Mouse (Mus musculus): ENCODE data around the gene Tab2.
"Not testable (repeated sequence)": the region's sequence is repeated elsewhere in the genome, so short reads cannot be mapped to it uniquely, and the experiment has no call there.

The Tab2 gene

DNA sequence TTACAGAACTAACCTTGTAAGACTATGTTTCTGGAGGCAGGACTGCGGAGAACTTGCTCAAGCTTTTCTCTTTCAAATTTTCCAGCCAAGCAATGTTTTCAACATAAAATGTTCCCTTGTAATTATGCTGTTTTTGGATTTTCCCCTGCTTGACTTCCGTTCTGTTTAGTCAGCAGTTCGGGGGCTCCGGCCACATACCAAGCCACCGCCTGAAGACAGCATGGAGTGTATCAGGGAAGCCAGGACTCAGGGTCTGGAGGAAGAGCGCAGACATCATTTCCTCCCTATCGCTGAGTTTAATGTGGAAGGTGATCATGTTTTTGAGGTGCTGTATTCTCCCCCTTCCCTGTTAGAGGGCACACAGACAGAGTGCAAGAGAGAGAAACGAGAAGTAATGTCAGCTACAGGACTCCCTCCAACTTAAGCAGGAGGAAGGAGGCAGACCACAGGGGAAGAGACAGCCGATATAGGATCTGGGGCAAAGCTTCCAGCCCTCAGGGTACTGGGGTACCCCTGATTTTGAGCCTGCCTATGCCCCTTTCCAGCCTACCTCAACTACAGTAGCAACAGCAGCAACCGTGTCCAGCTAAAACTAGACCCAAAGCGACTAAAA lies 67.7 kb downstream of the Tab2 start:
- DNase-seq (ENCODE audit: low spot score) = no peak

DNA sequence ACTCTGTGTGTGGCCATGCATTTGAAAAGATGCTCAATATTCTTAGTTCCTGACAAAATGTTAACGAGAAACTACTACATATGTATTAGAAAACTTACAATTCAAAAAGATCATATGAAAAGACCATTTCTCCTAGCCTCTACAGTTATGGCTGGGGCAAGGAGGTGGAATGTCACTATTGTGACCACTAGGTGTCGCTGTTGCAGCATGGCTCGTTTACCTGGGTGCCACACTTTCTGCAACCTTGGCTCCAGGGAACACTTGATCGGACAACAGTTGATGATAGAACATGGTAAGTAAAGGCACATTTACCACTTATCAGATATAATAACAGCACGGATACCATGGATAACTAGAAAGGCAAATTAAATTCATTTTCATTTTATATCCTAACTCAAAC lies 72.5 kb downstream of the Tab2 start:
- DNase-seq (ENCODE audit: low spot score) = peak; percentile 79

DNA sequence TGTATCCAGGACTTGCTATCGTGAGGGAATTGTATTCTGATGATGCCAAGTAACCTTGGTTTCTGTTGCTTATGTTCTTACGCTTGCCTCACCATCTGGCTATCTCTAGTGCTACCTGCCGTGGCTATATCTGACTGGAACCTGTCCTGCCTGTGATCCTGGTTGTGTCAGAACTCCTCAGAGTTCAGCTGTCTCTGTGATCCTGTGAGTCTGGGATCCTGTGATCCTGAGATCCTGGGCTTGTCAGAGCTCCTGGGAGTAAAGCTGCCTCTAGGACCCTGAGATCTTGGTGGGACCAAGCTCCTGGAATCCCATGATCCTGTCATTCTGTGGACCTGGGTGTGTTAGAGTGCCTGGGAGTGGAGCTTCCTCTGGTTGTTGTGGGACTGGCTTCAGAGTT lies 74.1 kb downstream of the Tab2 start:
- no peak for DNase-seq (ENCODE audit: low spot score)

DNA sequence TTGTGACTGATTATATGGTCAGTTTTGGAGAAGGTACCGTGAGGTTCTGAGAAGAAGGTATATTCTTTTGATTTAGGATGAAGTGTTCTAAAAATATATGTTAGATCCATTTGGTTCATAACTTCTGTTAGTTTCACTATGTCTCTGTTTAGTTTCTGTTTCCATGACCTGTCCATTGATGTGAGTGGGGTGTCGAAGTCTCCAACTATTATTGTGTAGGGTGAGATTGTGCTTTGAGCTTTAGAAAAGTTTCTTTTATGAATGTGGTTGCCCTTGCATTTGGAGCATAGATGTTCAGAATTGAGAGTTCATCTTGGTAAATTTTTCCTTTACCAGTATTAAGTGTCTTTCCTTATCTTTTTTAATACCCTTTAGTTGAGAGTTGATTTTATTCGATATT lies 75.7 kb downstream of the Tab2 start:
- not testable (repeated sequence) for DNase-seq (ENCODE audit: low spot score)

DNA sequence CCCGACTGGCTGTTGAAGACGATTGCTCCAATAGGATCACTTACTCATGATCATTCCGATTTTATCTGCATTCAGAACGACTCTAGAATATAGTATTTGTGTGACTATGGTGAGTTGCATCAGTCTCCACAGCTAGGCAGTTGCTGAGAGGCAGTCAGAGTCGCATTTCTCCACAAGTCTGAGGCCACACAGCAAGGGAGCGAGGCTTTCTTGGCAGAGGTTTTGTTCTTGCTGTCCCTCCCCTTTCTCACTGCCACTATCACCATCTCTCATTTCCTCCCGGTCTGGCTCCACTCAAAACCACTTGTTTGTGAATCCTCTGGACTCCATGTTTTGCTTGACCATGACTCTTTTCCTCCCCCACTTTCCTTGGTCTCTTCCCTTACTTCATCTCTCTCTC lies 81.8 kb downstream of the Tab2 start:
- DNase-seq (ENCODE audit: low spot score) = no peak

DNA sequence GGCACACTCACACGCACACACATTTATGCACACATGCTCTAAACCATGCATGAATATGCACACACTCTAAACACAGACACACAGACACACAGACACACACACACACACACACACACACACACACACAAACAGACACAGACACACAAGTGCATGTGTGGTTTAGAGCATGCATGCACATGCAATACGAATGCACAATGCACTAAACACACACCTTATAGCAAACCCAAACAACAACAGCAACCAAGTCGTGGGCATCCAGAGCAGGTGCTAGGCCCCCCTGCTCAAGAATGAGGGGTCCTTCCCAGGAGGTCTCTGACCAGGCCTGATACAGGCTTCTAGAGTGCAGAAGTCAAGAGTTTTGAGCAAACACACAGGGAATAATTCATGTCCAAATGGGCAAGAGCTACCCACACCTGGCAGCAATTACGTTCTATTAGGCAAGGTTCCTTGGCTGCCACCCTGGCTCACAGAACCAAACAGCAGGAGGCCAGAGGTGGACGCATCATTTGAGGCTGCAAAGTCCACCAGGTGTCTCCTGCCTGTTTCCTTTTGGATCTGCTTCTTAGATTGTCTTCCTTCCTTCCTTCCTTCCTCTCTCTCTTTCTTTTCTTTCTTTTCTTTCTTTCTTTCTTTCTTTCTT lies 84.5 kb downstream of the Tab2 start:
- DNase-seq (ENCODE audit: low spot score) = no peak

DNA sequence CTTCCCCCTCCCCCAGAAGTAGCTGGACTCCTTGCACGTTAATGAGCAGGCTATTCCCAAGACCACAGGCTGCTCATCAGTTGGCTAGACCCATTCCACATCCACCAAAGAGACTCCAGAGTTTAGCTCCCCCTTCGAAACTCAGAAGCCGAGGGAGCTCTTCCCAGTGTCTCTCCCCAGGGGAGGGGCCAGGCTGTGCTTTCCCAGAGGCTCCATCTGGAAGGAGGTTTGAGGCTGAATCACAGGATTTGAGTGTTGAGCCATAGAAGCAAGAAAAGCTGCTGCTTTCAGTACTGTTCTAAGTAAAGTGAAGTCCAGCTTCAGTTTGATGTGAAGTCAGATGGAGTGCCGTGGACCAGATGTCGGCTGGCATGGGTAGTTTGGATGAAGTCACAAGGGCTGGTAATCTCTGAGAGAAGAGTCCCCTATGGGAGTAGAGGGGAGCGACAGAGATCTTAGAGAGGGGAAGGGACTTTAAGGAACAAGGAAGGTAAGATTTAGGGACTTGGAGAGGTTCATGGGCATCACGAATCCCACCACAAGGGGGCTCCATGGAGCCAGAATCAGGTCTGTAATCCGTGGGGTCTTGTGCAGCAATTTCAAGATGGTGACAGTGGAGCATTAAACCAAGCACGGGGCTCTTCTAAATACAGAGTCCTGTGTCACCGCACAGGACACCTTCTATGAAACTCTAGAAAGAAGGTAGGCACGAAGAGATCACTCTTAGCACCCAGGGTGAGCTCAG lies 85.3 kb downstream of the Tab2 start:
- DNase-seq (ENCODE audit: low spot score) = no peak

DNA sequence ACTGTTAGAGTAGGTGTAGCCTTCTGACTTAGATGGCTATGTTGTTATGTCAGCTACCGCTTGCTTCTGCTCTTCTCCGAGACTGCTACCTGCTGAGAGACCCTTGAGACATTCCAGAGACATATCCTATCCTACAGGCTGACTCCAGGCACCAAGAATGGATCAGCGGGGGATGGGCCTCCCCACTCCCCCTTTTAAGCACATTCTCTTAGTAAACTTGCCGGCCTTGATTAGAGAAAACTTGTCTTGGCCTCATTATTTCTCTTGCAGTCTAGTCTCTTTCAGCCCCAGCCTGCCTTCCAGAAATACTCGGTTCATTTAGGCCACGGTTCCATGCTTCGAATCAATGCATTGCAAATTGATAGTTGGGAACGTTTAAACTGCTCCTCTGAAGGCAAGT lies 86.3 kb downstream of the Tab2 start:
- no peak for DNase-seq (ENCODE audit: low spot score)

DNA sequence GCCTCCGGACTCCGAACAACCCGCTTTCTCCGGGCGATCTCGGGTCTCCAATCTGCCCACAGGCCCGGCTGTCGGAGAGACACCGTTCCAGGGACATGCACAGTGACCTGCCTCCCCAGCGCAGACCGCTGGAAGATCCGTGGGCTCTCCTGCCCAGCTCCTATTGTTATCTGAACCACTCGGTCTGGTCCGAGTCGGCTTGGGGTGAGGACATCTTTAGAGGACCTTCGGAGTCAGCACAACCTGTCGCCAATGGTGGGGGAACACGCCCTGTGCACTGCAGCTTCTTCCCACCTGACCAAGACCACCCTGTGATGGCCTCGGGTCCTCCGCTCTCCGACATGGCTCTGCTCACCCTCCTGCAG lies 88.4 kb downstream of the Tab2 start:
- no peak for DNase-seq (ENCODE audit: low spot score)

DNA sequence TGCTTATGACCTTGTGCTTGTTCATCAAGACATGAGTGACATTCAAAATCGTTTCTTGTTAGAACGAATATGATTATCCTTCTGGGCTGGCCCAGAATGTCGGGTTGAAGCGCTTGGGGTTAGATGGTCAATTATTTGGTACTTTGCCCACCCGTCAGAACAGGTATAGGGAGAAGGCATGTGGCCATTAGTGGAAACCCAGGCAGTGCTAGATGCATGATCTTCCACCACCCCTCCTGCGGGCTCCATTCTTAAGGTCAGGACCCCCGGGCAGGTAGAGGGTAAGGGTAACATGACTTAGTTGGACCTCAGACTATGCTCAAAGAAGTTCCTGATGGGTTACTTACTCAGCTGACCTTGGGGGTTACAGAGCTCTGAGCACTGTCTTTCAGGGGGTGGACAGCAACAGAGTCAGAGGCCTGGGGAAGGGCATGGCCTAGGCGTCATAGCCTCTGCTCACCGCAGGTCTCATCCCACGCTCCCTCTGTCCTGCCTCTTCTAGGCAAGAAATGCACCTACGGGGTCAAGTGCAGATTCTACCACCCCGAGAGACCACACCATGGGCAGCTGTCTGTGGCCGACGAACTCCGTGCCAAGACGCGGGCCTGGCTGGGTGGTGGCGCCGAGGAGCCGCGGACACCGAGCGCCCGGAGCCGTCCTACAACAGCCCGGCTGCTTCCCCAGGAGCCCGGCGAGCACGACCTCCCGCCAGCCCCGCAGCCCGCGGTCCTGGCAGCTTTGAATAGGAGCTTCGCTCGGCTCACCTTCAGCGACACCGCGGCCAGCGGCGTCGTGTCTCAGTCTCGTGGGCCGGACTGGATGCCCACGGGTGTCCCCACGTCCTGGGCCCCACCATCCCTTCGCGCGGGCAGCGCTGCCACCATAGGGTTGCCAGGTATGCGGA lies 89.0 kb downstream of the Tab2 start:
- peak; percentile 42 for DNase-seq (ENCODE audit: low spot score)

DNA sequence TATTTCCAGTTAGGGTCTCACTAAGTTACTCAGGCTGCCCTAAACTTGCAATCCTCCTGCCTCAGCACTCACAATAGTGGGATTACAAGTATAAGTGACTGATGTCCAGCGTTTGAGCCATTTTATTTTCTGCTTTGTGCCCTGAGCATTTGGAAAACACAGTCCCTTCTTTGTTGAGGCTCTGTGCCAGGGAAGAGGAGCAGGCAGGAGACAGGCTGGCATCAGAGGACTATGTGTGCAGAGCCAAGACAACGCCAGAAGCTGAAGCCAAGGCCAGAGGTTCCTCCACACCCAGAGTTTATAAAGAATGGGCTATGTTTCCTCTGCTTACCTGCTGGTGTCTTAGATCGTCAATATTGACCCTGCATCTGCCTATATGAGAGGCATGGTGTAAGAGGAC lies 91.2 kb downstream of the Tab2 start:
- no peak for DNase-seq (ENCODE audit: low spot score)

DNA sequence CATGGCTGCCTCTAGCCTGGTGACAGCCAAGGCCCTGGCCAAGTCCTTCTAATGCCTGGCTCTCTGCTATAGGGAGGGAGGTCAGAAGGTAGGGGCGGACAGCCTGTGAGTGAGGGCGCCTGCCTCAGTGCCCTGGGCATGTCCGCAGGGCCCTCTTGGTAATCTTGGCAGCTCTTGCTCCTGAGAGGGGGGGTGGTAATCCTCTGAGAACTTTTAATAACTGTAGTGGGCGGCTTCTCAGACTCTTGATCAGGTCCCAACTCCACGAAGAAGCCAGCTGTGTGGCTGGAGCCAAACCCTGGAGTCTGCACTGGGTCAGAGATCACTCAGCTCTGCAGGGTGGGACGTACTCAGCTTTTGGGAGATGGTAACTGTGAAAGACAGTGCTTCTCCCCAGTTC lies 91.8 kb downstream of the Tab2 start:
- no peak for DNase-seq (ENCODE audit: low spot score)

DNA sequence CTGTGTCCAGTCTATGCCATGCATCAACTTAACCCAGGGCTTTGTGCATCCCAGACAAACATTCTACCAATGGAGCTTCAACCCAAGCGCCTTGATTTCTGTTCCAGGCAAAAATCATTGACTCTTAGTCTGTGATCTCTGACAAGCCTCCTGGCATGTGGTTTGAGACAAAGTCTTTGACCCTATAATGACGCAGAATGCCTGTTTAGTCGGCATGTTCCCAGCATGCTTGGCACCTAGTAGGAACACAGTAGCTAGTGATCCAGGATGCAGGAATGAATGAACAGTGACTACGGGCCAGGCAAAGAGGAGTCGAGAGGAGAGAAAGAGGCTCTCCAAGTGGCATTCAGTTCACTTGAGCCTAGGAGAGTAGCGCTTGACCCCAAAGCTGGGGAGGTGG lies 92.6 kb downstream of the Tab2 start:
- DNase-seq (ENCODE audit: low spot score) = no peak

DNA sequence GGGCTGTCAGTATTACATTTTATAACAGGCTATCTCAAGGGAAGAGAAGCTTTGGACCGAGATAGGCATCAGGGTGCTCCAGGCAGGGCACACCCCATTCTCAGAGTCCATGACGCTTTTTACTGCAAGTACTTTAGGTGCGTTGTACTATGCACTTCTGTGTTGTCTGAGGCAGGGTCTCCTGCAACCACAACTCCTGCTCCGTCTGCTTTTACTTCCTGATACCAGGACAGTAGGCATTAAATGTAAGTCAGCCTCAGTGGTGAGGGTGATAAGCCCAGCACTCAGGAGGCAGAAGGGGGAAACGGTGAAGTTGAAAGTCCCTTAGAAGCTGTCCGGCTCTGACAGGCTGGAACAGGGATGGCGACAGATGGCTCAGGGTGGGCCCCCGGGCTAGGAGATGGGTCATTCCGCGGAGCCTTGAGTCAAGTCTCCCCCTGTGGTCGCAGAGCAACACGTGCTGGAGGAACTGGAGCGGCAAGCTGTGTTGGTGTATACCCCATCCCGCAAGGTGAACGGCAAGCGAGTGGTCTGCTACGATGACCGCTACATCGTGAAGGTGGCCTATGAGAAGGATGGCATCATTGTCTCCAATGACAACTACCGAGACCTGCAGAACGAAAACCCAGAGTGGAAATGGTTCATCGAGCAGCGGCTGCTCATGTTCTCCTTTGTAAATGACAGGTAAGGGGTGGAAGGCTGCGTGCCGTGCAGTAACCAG lies 93.9 kb downstream of the Tab2 start:
- no peak for DNase-seq (ENCODE audit: low spot score)

DNA sequence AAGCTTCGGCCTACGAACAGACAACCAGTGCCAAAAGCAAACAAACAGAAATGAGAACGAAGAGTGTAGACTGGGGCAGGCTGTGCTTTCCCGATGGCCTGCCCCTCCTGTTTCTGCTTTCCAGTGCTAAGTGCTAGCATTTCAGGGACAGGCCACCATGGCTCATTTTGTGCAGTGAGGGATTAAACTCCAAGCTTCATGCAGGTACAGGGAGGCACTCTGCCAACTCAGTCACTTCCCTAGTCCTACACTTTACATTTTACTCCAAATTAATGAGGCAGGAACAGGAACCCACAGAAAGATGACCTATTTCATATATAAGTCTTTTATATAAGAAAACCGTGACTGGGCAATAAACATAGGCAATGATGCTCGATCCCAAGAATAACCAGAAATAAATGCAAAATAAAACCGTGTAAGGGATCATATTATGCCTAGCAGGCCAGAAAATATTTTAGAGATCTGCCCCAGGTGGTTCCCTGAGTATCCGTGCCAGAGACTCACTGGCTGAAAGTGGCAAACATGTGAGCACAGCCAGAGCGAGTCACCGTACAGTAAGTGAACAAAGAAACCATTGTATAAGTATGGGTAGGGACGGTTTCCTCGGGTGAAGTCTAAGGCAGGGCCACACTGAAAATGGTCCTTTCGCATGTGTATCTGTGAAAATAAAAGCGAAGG lies 94.6 kb downstream of the Tab2 start:
- no peak for DNase-seq (ENCODE audit: low spot score)

DNA sequence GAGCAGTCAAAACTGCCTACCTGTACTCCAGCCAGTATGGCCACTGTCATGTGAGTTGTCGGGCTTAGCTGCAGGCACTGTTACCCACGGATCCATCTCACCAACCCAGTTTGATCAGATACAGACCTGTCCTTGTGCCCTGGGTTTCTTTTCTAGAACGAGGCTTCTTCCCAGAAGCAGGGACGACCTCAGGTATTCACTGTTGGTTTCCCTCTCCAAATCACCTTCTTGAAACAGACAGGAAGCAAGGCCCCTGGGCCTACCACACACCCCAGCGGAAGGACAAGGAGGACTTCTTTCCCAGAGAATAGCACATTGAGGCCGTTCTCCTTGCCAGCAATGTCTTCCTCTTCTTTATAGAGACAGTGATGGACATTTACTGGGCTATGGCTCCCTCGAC lies 95.5 kb downstream of the Tab2 start:
- no peak for DNase-seq (ENCODE audit: low spot score)

All from urinary bladder, postnatal 25 days (tissue).